Mouse (Mus musculus): Measurements from ENCODE around the gene Mzf1. TPM values are rescaled to one million over a fixed set of nuclear protein-coding genes. Genes with fewer than 3 reads are reported as not detected.

Mzf1 gene
- total and polyA plus RNA-seq, 2 experiments from 2014 or later: 7.7 to 9.6 TPM

- H3K9me3 ChIP-seq (ENCODE audit: low read length): no peaks in the 10 kb centered on the region
- WGBS: under 1% methylated on average over 15 of the region's 15 CpGs
- peak overlapping the region; percentile 52 for H3K4me3 ChIP-seq (ENCODE audit: low read length)
- TF ChIP-seq CTCF (IDR thresholded peaks at IDR 0.05; ENCODE audit: low read depth): no peak; the same call in 1 of the 2 replicates
- peak overlapping the region; percentile 55 for H3K9ac ChIP-seq (replicated peaks; ENCODE audit: low read length)
- peak overlapping the region; percentile 81 for H3K27ac ChIP-seq
- H3K4me2 ChIP-seq (ENCODE audit: low read depth, low read length): peak overlapping the region; percentile 61
- H3K4me1 ChIP-seq (ENCODE audit: insufficient read depth, low read length): no peaks in the 10 kb centered on the region
- no peak for DNase-seq (ENCODE audit: low spot score)
- no peaks in the 10 kb centered on the region for H3K27me3 ChIP-seq (ENCODE audit: insufficient read depth, low read length)
- no peaks in the 10 kb centered on the region for H3K36me3 ChIP-seq (ENCODE audit: insufficient read depth, low read length)
- ATAC-seq: no peak
Observed at GRCm38 (mm10) chr7:13053961-13054286, 640 bp downstream of the Mzf1 start.

GRCm38 (mm10) chr7:13053501-13053900, 1.1 kb downstream of the Mzf1 start:
- ATAC-seq (no peak), DNase-seq (ENCODE audit: low spot score) (no peak)
- H3K27me3 ChIP-seq (ENCODE audit: insufficient read depth, low read length): no peaks in the 10 kb centered on the region
- H3K9me3 ChIP-seq (ENCODE audit: low read length): no peaks in the 10 kb centered on the region
- TF ChIP-seq CTCF (IDR thresholded peaks at IDR 0.05; ENCODE audit: low read depth): no peak
- peak overlapping the region; percentile 81; the same call in 1 of the 2 replicates for H3K27ac ChIP-seq
- H3K9ac ChIP-seq (replicated peaks; ENCODE audit: low read length): no peak overlapping the region; the same call in 1 of the 2 replicates
- H3K4me2 ChIP-seq (ENCODE audit: low read depth, low read length): peak overlapping the region; percentile 61
- no peaks in the 10 kb centered on the region for H3K36me3 ChIP-seq (ENCODE audit: insufficient read depth, low read length)
- H3K4me3 ChIP-seq (ENCODE audit: low read length): peak overlapping the region; percentile 52
- 95% methylated on average over 2 of the region's 2 CpGs for WGBS
- H3K4me1 ChIP-seq (ENCODE audit: insufficient read depth, low read length): no peaks in the 10 kb centered on the region

- H3K36me3 ChIP-seq (ENCODE audit: insufficient read depth, low read length): no peaks in the 10 kb centered on the region
- H3K27me3 ChIP-seq (ENCODE audit: insufficient read depth, low read length): no peaks in the 10 kb centered on the region
- no peak for ATAC-seq
- DNase-seq (ENCODE audit: low spot score): no peak
- H3K4me3 ChIP-seq (ENCODE audit: low read length): no peak overlapping the region
- no peaks in the 10 kb centered on the region for H3K9me3 ChIP-seq (ENCODE audit: low read length)
- H3K27ac ChIP-seq: no peak overlapping the region
- no peak for TF ChIP-seq CTCF (IDR thresholded peaks at IDR 0.05; ENCODE audit: low read depth)
- no peak overlapping the region for H3K9ac ChIP-seq (replicated peaks; ENCODE audit: low read length)
- 89% methylated on average over 13 of the region's 13 CpGs for WGBS
- H3K4me2 ChIP-seq (ENCODE audit: low read depth, low read length): no peak overlapping the region
- H3K4me1 ChIP-seq (ENCODE audit: insufficient read depth, low read length): no peaks in the 10 kb centered on the region
Observed at GRCm38 (mm10) chr7:13053001-13053400, 1.6 kb downstream of the Mzf1 start.

- peak; percentile 82 for DNase-seq (ENCODE audit: low spot score)
- Histone ChIP-seq H3K27ac (no peak overlapping the region), H3K9me3 (ENCODE audit: low read length) (no peaks in the 10 kb centered on the region), H3K36me3 (ENCODE audit: insufficient read depth, low read length) (no peaks in the 10 kb centered on the region), H3K27me3 (ENCODE audit: insufficient read depth, low read length) (0 out of 2 replicates have a peak, but pooled peaks cover 3% of the 10 kb centered on the region), H3K4me2 (ENCODE audit: low read depth, low read length) (no peak overlapping the region), H3K4me3 (ENCODE audit: low read length) (no peak overlapping the region), H3K4me1 (ENCODE audit: insufficient read depth, low read length) (peaks cover 8% of the 10 kb centered on the region; the same call in 1 of the 2 replicates), H3K9ac (replicated peaks; ENCODE audit: low read length) (no peak overlapping the region)
- peak; percentile 32; the same call in 1 of the 2 replicates for ATAC-seq
- peak; percentile 85 for TF ChIP-seq CTCF (IDR thresholded peaks at IDR 0.05; ENCODE audit: low read depth)
- WGBS: 5% methylated on average over 2 of the region's 2 CpGs
Observed at GRCm38 (mm10) chr7:13046084-13046483, 8.5 kb downstream of the Mzf1 start.

- H3K36me3 ChIP-seq (ENCODE audit: insufficient read depth, low read length): no peaks in the 10 kb centered on the region
- 3% methylated on average over 23 of the region's 23 CpGs for WGBS
- no peak for TF ChIP-seq CTCF (IDR thresholded peaks at IDR 0.05; ENCODE audit: low read depth)
- H3K9ac ChIP-seq (replicated peaks; ENCODE audit: low read length): peak overlapping the region; percentile 70
- no peak for DNase-seq (ENCODE audit: low spot score)
- peaks cover 8% of the 10 kb centered on the region; the same call in 1 of the 2 replicates for H3K4me1 ChIP-seq (ENCODE audit: insufficient read depth, low read length)
- peak overlapping the region; percentile 83 for H3K27ac ChIP-seq
- ATAC-seq: no peak; the same call in 1 of the 2 replicates
- H3K27me3 ChIP-seq (ENCODE audit: insufficient read depth, low read length): 0 out of 2 replicates have a peak, but pooled peaks cover 3% of the 10 kb centered on the region
- H3K4me3 ChIP-seq (ENCODE audit: low read length): peak overlapping the region; percentile 49
- peak overlapping the region; percentile 76 for H3K4me2 ChIP-seq (ENCODE audit: low read depth, low read length)
- no peaks in the 10 kb centered on the region for H3K9me3 ChIP-seq (ENCODE audit: low read length)
Observed at GRCm38 (mm10) chr7:13044254-13044625, 10.3 kb downstream of the Mzf1 start.

- peak overlapping the region; percentile 83 for H3K27ac ChIP-seq
- peak overlapping the region; percentile 49 for H3K4me3 ChIP-seq (ENCODE audit: low read length)
- TF ChIP-seq CTCF (IDR thresholded peaks at IDR 0.05; ENCODE audit: low read depth): no peak
- 5% methylated on average over 87 of the region's 88 CpGs for WGBS
- peak overlapping the region; percentile 70 for H3K9ac ChIP-seq (replicated peaks; ENCODE audit: low read length)
- ATAC-seq (peak; percentile 53), DNase-seq (ENCODE audit: low spot score) (peak; percentile 65)
- no peaks in the 10 kb centered on the region for H3K9me3 ChIP-seq (ENCODE audit: low read length)
- peaks cover 11% of the 10 kb centered on the region for H3K4me1 ChIP-seq (ENCODE audit: insufficient read depth, low read length)
- no peaks in the 10 kb centered on the region for H3K36me3 ChIP-seq (ENCODE audit: insufficient read depth, low read length)
- peak overlapping the region; percentile 76 for H3K4me2 ChIP-seq (ENCODE audit: low read depth, low read length)
- H3K27me3 ChIP-seq (ENCODE audit: insufficient read depth, low read length): 0 out of 2 replicates have a peak, but pooled peaks cover 3% of the 10 kb centered on the region
Observed at GRCm38 (mm10) chr7:13043445-13044253, 10.9 kb downstream of the Mzf1 start.

GRCm38 (mm10) chr7:13043120-13043444, 11.5 kb downstream of the Mzf1 start:
- peak overlapping the region; percentile 83 for H3K27ac ChIP-seq
- H3K4me2 ChIP-seq (ENCODE audit: low read depth, low read length): peak overlapping the region; percentile 76
- ATAC-seq (peak; percentile 1; the same call in 1 of the 2 replicates), DNase-seq (ENCODE audit: low spot score) (no peak)
- 38% methylated on average over 16 of the region's 16 CpGs for WGBS
- H3K4me1 ChIP-seq (ENCODE audit: insufficient read depth, low read length): peaks cover 12% of the 10 kb centered on the region
- TF ChIP-seq CTCF (IDR thresholded peaks at IDR 0.05; ENCODE audit: low read depth): no peak
- H3K9ac ChIP-seq (replicated peaks; ENCODE audit: low read length): peak overlapping the region; percentile 70
- H3K9me3 ChIP-seq (ENCODE audit: low read length): no peaks in the 10 kb centered on the region
- 0 out of 2 replicates have a peak, but pooled peaks cover 3% of the 10 kb centered on the region for H3K27me3 ChIP-seq (ENCODE audit: insufficient read depth, low read length)
- no peaks in the 10 kb centered on the region for H3K36me3 ChIP-seq (ENCODE audit: insufficient read depth, low read length)
- H3K4me3 ChIP-seq (ENCODE audit: low read length): peak overlapping the region; percentile 49

Data from hindbrain, postnatal 0 days (tissue).